Mouse (Mus musculus) CH12.LX (cell line): ENCODE results near the gene Itih5.

Experiments
- CTCF ChIP-seq, 2 experiments: IDR thresholded peaks in 1 of 2; conservative IDR thresholded peaks in 1 of 2; 2 replicates each; pipeline ENCODE4 v1.5.1; 2011 to 2012; ENCODE audit warnings: low read depth in 2 of 2, low read length in 2 of 2, improper control_type of control experiment in 1 of 2, inconsistent platforms in 1 of 2, mild to moderate bottlenecking in 1 of 2, moderate library complexity in 1 of 2
- HCFC1 ChIP-seq: IDR thresholded peaks from 2 replicates; pipeline ENCODE4 v1.6.1; 2012; ENCODE audit warnings: low read depth, mild to moderate bottlenecking, inconsistent platforms, low read length, improper control_type of control experiment
- KAT2A ChIP-seq: IDR thresholded peaks from 2 replicates; pipeline ENCODE4 v1.6.1; 2012; ENCODE audit warnings: low read length, improper control_type of control experiment, inconsistent platforms; ENCODE audit not compliant: insufficient replicate concordance
- MAFK ChIP-seq: IDR thresholded peaks from 2 replicates; pipeline ENCODE4 v1.6.1; 2011; ENCODE audit warnings: low read length, improper control_type of control experiment; ENCODE audit not compliant: insufficient replicate concordance
- POLR2A ChIP-seq: IDR thresholded peaks from 2 replicates; pipeline ENCODE4 v1.6.1; 2011; ENCODE audit warnings: low read depth, mild to moderate bottlenecking, improper control_type of control experiment, low read length
- POLR2AphosphoS2 ChIP-seq: IDR thresholded peaks from 2 replicates; pipeline ENCODE4 v1.6.1; 2011; ENCODE audit warnings: low read depth, low read length, improper control_type of control experiment

DNA sequence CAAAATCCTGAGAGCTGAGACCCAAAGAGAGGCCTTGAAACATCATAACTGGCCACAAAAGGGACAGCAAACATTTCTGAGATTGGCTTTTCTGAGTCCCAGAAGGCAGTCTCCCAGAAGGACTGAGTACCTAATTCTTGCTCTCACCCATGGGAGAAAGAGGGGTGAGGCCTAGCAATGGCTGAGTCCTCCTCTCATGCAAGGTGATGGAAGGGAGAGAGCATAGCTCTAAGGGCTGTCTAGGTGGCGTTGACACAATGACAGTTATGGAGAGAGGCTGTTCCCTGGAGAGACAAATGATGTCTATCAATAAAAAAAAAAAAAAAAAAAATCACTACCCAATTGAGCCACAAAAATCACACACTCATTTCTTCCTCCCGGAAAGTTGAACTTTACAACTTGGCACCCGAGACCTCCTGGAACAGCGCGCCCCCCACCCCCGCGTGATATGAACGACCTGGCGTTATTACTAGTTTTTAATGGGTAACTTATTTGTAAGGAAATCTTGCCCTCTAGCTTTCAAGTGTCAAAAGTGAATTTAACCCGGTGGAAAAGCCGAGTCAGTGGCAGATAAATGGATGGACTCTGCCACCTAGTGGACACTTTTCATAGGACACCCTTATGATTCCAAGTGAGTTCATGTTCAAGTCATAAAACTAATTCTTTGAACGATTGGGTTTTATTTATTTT is 134.9 kb downstream of the Itih5 start:
- no peak for TF ChIP-seq MAFK
- peak; percentile 66 to 99; a peak in 3 of 4 replicates for TF ChIP-seq CTCF (conservative IDR thresholded peaks at IDR 0.05 in 1 of 2, IDR thresholded peaks at IDR 0.05 in 1 of 2; ENCODE audit: low read depth in 2 of 2, low read length in 2 of 2)
- TF ChIP-seq HCFC1, result no peak
- TF ChIP-seq POLR2A, result no peak
- TF ChIP-seq KAT2A, result no peak
- no peak for TF ChIP-seq POLR2AphosphoS2
